Mouse (Mus musculus) kidney, adult 9 months (tissue): ENCODE measurements around the gene Xpo6.

ENCODE experiments used
- DNase-seq: peaks from one replicate; pipeline ENCODE4 v3.0.0; 2022

Xpo6 gene

GRCm38 (mm10) chr7:126191471-126191870, 8.8 kb downstream of the Xpo6 start:
- no peak for DNase-seq

DNA sequence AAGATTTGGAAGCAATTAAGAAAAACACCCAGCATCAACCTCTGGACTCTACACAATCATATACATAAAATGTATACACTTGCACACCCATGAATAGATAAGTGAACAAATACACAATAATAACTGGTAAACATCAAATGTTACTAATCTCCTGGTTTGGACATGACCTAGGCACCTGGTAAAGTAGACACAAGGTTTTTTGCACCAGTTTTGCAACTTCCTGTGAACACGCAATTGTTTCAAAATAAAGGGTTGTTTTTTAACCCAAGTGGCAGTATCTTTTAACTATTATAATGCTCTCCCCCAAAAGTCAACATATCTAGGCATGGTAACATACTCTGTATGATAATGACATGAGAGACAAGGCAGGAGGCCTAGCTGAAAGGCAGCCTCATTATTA, 10.8 kb downstream of the Xpo6 start:
- no peak for DNase-seq

- no peak for DNase-seq
These were observed 14.3 kb downstream of the Xpo6 start for GRCm38 (mm10) chr7:126185999-126186398.

GRCm38 (mm10) chr7:126183583-126183982, 16.7 kb downstream of the Xpo6 start:
- no peak for DNase-seq

DNA sequence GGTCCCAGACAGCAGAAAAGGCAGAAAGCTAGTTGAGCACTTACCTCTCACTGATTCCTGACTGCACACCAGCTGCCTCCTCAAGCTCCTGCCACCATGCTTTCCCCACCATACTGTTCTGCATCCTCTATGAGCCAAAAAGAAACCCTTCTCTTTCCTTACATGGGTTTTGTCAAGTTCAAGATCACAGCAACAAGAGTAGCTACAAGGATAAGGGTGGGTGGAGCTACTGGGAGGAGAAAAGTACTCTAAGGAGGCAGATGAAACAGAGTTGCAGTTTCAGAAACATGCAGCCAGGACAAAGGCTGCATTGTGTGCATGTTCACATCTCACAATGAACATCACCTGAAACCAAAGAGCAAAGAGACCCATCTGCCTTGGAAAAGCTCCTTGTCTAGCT, 18.8 kb downstream of the Xpo6 start:
- no peak for DNase-seq

DNA sequence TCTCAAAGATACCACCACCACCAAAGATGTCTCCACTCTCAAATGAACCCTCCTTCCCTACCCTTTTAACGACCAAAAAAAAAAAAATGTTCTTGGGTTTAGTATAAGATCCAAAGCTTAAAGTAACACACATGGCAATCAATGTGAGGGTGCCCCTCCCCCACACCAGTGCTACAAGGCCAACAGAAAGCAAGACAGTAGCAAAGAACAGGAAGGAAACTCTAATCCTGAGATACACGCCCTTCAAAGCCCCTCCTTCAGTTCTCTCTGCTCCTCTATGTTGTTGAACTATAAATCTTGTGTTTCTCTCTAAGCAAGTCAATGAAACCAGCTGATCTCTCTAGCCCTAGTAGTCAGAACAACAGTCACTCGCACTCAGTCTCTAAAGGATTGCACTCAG, 19.3 kb downstream of the Xpo6 start:
- DNase-seq: no peak

GRCm38 (mm10) chr7:126178804-126179203, 21.5 kb downstream of the Xpo6 start:
- DNase-seq: no peak

DNA sequence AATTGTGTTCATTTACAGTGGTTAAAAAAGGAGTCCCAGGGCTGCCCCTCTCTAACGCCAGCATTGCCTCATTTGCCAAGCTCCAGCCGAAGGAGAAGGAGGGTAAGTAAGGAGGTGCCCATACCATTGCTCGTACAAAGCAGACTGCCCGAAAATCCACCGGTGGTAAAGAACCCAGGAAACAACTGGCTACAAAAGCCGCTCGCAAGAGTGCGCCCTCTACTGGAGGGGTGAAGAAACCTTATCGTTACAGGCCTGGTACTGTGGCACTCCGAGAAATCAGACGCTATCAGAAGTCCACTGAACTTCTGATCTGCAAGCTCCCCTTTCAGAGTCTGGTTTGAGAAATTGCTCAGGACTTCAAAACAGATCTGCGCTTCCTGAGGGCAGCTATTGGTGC, 24.3 kb downstream of the Xpo6 start:
- DNase-seq: no peak

DNA sequence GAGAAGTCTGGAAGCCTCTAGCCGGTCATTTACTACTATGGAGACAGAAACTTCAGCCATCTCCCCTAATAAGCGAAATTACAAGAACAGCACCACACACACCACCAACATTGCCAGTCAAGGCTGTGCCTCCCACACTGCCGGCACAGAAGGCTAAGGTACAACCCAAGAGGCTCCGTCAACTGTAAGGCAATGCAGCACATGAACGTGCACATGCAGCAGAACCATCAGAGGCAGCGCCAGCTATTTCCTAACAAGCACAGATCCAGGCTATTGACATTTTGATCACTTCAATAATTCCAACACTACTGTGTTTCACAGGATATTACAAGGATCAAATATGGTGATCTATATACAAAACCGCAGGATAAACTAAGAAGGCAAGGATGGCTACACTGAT, 24.8 kb downstream of the Xpo6 start:
- DNase-seq: no peak

GRCm38 (mm10) chr7:126174863-126175262, 25.4 kb downstream of the Xpo6 start:
- no peak for DNase-seq

DNA sequence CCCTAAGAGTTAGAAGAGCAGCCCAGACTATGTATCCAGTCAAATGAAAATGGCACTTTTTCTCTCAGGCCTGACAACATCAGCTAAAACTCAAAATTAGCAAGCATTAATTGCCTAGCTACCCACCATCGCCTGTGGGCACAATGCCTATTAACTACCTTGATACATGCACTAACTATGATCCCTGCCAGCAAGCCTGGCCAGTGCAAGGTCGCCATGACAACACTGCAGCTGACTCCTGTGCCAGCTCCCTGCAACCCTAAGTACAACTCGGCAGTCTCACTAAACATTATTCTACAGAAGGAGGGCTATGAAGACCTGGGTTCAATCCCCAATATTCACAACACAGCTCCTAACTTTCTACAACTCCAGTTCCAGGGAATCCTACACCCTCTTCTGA, 28.3 kb downstream of the Xpo6 start:
- peak; percentile 56 for DNase-seq

GRCm38 (mm10) chr7:126168584-126168983, 31.7 kb downstream of the Xpo6 start:
- no peak for DNase-seq

- peak; percentile 69 for DNase-seq
These were observed 32.9 kb downstream of the Xpo6 start for GRCm38 (mm10) chr7:126167426-126167825.

DNA sequence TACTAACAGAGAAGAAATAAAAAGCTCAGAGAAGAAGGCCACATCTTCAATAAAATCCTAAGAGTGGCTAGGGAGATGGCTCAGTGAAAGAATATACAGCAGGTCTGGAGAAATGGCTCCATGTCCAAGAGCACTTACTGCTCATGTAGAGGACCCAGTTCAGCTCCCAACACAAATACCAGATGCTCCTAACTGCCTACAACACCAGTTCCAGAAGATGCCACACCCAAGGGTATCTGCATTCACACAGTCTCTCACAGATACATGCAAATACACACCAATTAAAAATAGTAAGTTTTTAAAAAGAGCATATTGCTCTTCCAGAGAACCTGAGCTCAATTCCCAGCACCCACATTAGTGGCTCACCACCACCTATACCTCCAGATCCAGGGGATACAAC, 33.7 kb downstream of the Xpo6 start:
- no peak for DNase-seq

DNA sequence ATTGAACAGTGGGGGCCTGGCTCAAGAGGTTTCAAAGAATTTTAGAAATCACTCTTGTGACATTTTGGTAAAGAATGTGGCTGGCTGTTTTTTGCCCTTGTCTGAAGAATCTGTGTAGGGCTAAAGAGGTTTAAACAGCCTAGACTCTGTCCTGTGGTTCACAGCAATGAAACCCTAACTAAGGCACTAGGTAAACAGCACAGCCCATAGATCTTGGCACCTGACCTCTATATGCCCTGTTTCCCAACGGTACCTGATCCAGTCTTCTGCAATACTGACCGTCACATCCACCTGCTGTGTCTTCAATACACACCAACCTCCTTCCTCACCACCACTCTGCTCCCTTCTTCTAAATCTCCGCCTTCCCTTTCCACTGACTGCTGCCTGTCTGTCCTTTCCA, 42.1 kb downstream of the Xpo6 start:
- DNase-seq: no peak

DNA sequence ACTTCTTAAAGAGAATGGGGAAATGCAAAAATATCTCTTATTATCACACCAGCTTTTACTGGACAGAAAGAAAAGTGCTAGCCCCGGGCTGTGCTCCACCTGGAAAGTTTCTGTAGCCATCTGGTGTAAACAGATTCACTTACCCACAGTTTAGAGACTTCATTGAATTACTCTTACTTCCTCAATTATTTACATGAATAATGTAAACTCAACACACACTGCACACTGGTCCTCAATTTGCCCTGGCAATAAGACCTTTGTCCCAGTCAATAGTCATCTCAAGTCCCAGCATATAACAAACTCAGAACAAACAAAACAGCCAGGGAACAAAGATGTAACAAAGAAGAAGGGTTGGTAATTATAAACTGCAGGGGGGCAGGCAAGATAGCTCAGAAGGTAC, 44.6 kb downstream of the Xpo6 start:
- no peak for DNase-seq

DNA sequence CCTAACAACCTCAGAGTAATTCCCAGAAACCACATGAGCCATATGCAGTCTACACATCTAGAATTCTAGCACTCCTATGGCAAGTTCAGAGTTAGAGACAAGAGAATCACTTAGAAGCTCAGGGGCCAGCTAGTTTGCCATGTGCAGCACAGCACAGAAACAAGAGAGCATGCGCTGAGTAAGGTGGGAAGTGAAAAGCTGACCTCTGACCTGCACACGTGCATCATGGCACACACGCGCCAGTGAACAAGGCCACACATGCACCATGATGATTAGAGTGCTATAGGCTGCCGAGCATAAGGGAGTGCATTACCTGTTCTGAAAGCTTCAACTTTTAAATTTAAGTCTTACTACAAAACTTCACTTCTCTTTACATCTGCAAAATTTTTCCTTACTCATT, 45.6 kb downstream of the Xpo6 start:
- no peak for DNase-seq

DNA sequence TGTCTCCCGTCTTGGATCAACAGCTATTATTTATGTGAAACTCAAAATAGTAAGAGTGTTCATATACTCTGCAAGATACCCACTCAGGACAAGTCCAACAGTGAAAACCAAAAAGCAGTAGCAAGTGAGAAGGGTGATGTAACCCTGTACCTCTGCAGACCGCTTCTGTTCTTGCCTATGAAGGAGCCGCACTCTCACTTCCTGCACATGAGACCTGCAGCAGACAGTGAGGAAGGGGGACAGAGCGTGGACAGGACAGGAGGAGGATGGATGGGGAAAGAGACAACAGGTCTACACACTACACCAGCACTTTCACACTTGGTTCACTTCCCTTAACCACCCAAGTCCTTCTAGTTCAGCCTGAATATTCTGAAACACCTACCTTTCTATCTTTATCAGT, 48.0 kb downstream of the Xpo6 start:
- no peak for DNase-seq

- DNase-seq: no peak
These were observed 54.1 kb downstream of the Xpo6 start for GRCm38 (mm10) chr7:126146156-126146555.

DNA sequence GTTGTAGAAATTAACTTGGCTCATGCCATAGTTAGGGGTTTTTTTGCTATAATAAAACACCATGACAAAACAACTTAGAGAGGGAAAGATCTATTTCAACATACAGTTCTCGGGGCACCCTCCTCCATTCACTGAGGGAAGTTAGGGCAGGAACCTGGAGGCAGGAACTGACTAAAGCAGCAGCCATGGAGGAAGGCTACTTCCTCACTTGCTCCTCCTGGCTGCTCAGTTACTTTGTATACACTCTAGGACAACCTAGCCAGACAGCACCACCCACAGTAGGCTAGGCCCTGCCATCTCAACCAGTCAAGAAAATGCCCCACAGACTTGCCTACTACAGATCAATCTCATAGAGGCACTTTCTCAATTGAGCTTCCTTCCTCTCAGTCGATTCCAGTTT, 55.9 kb downstream of the Xpo6 start:
- DNase-seq: no peak

DNA sequence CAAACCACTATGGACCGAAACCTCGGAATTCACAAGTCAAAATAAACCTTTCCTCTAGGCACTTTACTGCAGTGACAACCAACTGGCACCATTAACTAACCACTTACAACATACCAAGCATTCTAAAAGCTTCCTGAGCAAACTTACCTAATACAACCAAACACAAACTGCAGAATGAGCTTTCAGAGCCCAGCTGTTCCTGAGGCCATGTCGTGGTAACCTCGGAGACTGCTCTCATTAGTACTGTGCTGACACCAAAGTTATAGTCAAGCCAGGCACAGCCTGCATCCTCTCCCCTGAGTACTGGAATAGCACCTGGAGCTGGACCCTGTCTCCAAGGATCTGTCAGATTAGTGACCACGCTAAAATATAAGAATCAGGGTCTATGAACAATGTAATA, 62.5 kb downstream of the Xpo6 start:
- DNase-seq: no peak

DNA sequence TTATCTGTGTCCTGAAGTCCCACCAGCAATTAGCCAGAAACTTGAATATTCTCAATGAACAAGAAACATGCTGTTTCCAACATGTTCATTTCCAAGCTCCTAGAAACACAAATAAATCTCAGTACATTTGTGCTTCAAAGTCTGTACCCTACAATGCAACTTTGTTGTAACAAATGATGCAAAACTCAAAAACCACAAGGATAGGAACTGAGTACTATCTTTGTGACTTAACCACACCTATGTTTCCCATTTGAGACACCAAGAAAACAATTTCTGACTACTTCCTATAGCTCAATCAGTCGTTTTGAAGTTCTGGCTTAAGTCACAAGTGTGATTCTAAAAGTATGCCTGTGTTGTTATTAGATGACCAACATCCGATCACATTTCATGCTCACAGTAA, 64.9 kb downstream of the Xpo6 start:
- DNase-seq: no peak

- DNase-seq: no peak
These were observed 65.5 kb downstream of the Xpo6 start for GRCm38 (mm10) chr7:126134634-126135321.

DNA sequence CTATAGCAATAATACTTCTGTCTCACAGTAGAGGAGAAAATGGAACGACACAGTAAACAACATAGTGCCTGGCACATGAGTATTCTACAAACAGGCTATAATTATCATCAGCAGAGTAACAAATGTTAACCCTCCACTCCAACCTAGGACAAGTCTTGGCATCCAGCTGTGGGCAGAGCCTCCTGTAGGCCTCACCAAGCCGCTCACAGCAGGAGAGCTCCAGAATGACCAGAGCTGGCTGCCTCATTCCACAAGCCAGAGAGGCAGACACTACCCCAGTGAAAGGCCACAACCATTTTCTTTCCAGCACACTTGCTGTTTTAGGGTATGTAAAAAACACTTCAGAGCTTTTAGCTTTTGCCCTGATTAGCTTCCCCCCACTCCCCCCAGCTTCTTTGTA, 72.6 kb downstream of the Xpo6 start:
- DNase-seq: no peak

GRCm38 (mm10) chr7:126126502-126126901, 73.8 kb downstream of the Xpo6 start:
- DNase-seq: no peak

- DNase-seq: peak; percentile 16
These were observed 78.8 kb downstream of the Xpo6 start for GRCm38 (mm10) chr7:126121533-126121932.
